Mouse (Mus musculus) urinary bladder, postnatal 4 days (tissue): ENCODE measurements around the gene Slc8a1.
A peak's percentile ranks its signal among the peaks of the same experiment; 100 is the strongest.

Experiments
- DNase-seq, 2 experiments: peaks; one replicate each; pipeline ENCODE4 v3.0.0; 2021 to 2022; ENCODE audit warnings: low spot score in 2 of 2

Gene Slc8a1

GRCm38 (mm10) chr17:81738311-81738755 lies at the start of gene Slc8a1:
TSS of gene Slc8a1 (minus strand) at chr17:81738377.
- no peak for DNase-seq

DNA sequence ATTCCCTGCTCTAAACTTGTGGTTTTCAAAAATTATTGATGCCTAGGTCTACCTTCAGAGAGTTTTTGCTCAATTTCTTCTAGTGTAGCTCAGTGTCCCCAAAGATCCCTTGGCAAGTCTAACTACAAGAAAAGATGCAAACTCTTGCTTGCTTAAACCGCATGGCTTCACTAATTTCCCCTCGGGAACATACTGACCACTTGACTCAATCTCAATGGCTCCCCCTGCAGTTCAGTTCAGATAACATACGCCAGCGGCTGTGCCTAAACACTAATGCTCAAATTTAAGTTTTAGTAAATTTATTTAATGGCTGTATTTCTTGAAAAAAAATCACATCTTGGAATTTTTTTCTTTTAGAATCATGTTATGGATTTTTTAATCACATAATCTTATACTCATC lies 49.2 kb upstream of the Slc8a1 start:
- DNase-seq, result no peak

DNA sequence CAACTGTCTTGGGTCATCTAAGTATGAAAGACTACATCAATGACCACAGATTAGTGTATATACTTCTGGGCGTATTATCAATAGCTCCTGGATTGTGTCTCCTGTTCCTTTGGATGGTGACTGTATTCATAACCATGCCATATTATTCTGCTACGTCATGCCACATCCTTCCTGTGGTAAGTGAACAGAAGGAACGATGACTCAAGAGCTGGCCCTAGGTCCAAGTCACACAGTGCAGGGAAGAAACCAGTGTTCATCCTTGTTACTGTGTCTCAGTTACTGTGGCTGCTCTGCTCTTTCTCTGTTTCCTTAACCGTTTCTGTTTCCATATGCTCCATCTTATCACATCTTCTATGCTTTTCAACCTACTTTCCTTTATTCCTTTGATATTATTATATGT lies 44.1 kb upstream of the Slc8a1 start:
- no peak for DNase-seq

DNA sequence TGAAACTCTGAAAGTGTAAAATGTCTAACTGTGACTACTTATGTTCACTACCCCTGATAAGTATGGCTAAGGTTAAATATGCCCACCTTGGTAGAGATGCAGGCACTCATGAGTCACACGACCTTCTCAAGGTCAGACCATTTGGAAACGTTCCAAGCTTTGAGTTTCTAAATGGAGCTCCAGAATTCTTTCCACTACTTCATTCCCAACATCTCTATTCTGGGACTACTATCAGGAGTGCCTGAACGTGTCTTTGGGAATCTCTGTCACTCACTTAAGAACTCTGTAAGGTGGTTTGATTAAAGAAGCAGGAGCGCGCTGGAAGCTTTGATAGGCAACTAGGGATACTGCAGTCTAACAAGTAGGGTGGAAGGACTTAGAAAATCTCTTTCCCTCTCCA lies 43.3 kb upstream of the Slc8a1 start:
- DNase-seq, result no peak

DNA sequence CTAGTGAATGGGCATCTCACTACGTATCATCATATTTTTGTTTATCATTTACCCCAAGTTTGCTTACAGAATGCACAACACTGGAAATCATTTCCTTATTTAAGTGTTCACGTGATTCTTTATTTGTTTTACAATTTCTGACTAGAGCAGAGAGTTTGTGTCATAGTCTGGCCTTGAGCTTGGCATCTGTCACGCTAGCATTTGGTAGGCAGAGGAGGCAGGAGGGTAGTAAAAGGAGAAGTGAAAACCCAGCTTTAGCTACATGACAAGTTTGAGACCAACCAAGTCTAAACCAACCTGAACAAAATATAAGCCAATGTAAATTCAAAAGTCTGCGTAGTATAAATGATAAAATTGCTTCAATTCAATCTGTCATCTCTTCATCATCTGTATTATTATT lies 41.7 kb upstream of the Slc8a1 start:
- no peak for DNase-seq

- DNase-seq, result no peak
These were observed 12.5 kb upstream of the Slc8a1 start for GRCm38 (mm10) chr17:81750664-81751063.

DNA sequence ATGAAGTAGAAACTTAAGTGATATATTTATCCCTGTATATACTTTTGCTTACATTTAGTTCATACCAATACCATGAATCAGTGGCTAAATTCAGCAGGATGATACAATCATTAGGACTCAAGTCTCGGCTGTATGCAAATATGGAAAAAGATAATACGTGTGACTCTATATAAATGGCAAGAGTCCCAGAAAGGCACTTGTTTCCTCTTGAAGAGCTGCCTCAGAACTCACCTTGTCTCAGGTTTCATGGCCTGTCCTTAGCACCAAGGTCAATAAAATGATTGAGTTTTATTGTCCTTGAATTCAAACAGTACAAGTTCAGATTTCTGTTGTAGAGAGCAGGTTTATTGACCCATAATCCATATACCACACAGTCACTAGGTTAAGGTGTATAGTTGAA lies 4.9 kb upstream of the Slc8a1 start:
- DNase-seq, result no peak

- no peak for DNase-seq
These were observed 2.4 kb upstream of the Slc8a1 start for GRCm38 (mm10) chr17:81740576-81740975.

DNA sequence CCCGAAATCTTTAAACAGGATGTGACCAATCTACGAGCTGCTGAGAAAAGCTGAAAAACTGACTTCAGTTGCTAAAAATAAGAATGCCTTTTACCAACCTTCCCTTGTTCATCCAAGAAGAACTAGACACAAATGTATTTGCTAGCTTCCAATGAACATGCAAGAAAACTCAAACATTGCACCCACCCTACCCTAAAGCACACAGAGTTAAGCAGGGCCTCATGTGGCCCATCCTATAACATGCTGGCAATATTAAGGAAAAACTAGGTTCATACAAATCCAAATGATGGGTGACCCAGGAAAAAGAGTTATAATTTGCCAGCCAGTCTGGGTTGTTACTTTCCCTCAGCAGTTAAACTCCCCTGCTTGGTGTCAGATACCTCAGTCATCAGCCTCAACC lies 398 bp downstream of the Slc8a1 start:
- no peak for DNase-seq

DNA sequence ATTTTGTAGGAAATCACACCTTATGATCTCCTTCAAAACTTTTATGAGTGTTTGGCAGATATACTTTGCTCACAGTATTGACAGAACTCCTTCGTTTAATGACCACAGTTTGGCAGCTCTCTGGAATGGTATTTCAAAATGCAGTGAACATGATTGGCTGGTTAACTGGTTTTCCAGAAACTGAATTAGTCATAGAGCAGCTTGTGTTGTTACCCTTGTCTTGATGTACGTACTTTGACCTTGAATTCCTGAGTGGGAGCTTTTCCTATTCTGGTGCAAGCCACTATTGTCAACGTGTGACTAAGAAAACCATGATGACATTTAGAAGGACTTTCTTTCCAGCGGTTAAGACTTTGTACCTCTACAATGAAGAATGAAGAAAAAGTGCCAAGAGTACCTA lies 868 bp downstream of the Slc8a1 start:
- DNase-seq, result no peak

DNA sequence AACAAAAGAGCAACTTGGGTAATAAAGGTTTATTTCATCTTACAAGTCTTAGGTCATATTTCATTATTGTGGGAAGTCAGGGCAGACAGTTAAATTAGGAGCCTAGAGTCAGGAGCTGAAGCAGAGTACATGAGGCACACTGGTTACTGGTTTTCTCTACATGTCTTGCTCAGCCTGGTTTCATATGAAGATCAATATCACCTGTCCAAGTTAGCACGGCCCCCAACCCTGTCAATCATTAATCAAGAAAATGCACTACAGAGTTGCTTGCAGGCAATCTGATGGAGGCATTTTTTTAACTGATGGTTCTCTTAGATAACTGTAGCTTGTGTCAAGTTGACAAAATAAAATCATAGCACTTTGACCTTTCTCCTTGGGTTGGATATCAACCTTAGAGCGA lies 2.6 kb downstream of the Slc8a1 start:
- no peak for DNase-seq

DNA sequence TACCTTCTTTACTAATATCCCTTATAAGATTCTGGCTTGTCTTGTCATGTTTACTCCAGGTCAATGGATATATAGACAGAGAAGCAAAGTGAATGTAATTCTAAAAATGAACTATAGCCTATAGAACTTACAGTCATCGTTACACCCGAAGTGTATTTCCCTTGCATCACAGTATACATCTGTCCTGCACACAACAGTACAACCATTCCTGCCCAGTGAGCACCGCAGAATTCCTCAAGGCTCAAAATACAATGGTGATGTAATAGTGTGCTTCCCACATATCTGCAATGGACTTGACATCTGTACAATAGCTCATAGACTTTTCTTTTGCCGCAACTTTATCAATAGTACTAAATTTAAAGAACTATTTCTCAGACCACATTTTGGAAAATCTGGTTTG lies 8.3 kb downstream of the Slc8a1 start:
- no peak for DNase-seq

GRCm38 (mm10) chr17:81712273-81712751 lies 25.9 kb downstream of the Slc8a1 start:
- DNase-seq, result no peak

DNA sequence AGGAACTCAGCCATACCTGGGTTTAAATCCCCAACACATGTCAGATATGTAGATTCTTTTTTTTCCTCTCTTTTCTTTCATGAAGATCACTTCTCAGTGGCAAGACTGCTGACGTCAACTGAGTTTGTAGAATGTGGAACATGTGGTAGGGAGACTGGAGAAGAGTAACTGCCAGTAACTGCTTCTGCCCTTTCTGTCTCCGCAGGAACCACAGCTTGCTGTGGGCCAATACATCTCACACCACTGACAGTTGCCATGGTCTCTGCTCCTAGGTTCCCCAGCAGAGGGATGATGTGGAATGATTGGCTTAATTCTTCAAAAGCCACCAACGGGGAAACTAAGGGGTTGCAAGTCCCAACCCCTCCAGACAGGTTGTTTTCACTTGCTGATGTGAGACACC lies 33.4 kb downstream of the Slc8a1 start:
- DNase-seq, result no peak

- no peak for DNase-seq
These were observed 34.9 kb downstream of the Slc8a1 start for GRCm38 (mm10) chr17:81703258-81703657.

DNA sequence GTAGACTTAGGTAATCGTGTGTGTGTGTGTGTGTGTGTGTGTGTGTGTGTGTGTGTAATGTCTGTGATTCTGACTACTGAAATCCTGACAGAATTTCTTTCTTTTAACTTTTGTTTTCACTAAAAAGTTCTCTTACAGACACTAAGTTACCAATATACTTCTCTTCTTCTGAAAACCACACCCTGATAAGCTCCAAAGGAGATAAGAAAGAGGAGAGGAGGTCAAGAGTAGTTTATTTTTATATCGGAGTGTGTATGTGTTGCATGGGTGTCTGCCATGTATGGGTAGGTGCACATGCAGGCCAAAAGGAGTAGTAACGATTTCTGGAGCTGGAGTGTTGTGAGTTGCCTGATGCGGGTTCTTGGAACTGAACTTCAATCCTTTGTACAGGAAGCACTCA lies 36.5 kb downstream of the Slc8a1 start:
- DNase-seq, result no peak

- DNase-seq, result no peak
These were observed 39.4 kb downstream of the Slc8a1 start for GRCm38 (mm10) chr17:81698789-81699188.

- DNase-seq, result no peak
These were observed 40.5 kb downstream of the Slc8a1 start for GRCm38 (mm10) chr17:81697695-81698094.

- no peak for DNase-seq
These were observed 43.2 kb downstream of the Slc8a1 start for GRCm38 (mm10) chr17:81694977-81695376.

DNA sequence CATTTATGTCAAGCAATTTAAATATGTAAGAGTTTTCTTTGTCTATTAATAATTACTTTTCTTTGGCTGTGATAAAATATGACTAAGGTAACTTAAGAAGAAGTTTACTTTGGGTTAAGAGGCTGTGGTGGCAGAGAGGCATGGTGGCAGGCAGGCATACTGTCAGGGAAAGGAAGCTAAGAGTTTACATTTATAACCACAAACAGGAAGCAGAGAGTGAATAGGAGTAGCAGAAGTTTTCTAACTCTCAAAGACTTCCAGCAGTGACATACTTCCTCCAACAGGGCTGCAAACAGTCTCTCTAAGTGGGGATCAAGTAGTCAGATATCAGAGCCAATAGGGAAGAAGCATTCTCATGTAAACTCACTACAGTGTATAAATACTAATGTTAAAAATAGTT lies 58.6 kb downstream of the Slc8a1 start:
- no peak for DNase-seq

- no peak for DNase-seq
These were observed 60.7 kb downstream of the Slc8a1 start for GRCm38 (mm10) chr17:81677450-81677849.

GRCm38 (mm10) chr17:81676203-81676602 lies 62.0 kb downstream of the Slc8a1 start:
- no peak for DNase-seq

GRCm38 (mm10) chr17:81671245-81671644 lies 66.9 kb downstream of the Slc8a1 start:
- DNase-seq, result no peak

- peak; percentile 59 to 67 for DNase-seq
These were observed 68.1 kb downstream of the Slc8a1 start for GRCm38 (mm10) chr17:81669816-81670691.
